Mouse (Mus musculus) bone marrow, adult 2 months (tissue): ENCODE measurements at regions not wholly inside any gene's neighbourhood (a gene's known extent, or its start where the extent isn't known, plus 50 kb on each side); places are given as distances from the start of the nearest gene placed in this dataset.

ENCODE experiments used
- H3K27ac ChIP-seq: fragments of 200-500 bp; 2 replicates; pipeline ENCODE4 v1.5.1; 2012; ENCODE audit warnings: low read depth, mild to moderate bottlenecking, control low read depth, inconsistent platforms, low read length; ENCODE audit not compliant: control insufficient read depth, poor library complexity, insufficient read depth
- H3K4me1 ChIP-seq: fragments of 200-500 bp; 2 replicates; pipeline ENCODE4 v1.6.1; 2011; ENCODE audit warnings: low read length; ENCODE audit not compliant: control insufficient read depth, insufficient read depth
- H3K4me3 ChIP-seq: fragments of 200-500 bp; replicated peaks from 2 replicates; pipeline ENCODE3; 2011; ENCODE audit warnings: mild to moderate bottlenecking, low read depth, low read length, control low read depth; ENCODE audit not compliant: control insufficient read depth
- CTCF ChIP-seq: fragments of 200-500 bp; IDR thresholded peaks from 2 replicates; pipeline ENCODE4 v1.5.1; 2011; ENCODE audit warnings: low read length, control low read depth; ENCODE audit not compliant: control insufficient read depth, insufficient read depth
- POLR2A ChIP-seq: fragments of 200-500 bp; IDR thresholded peaks from 2 replicates; pipeline ENCODE4 v1.6.1; 2011; ENCODE audit warnings: low read depth, mild to moderate bottlenecking, control low read depth, low read length, borderline replicate concordance; ENCODE audit not compliant: control insufficient read depth
- WGBS: fragments of 180-500 bp; shearing (Covaris S2); methylation state at CpG from one replicate; pipeline ENCODE4 v1.1.7; 2018; 5-methylcytosine and 5-hydroxymethylcytosine counted together

DNA sequence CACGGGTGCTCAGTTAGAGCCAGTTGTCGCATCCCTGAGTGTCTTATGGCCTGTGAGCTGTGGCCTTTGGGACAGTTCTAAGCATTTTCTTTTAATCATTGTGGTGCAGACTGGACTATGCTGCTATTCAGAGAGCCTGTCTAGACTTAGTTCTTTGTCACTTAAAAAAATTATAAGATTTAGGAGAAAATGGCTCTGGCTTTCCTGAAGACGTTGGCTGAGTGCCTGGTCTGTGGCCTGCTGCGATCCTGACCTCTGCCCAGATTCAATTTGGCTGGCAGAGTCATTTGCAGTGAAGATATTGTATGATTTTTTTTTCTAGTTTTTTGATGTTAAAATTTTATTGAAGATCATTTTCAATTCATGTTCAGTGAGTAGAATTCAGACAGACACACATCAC is 322.0 kb downstream of the 1810013L24Rik start:
- Histone ChIP-seq H3K4me1 (no peaks in the 10 kb centered on the region), H3K4me3 (no peak overlapping the region), H3K27ac (no peak overlapping the region)
- WGBS = 69% methylated on average over 4 of the region's 4 CpGs
- no peak for TF ChIP-seq POLR2A
- TF ChIP-seq CTCF = no peak

DNA sequence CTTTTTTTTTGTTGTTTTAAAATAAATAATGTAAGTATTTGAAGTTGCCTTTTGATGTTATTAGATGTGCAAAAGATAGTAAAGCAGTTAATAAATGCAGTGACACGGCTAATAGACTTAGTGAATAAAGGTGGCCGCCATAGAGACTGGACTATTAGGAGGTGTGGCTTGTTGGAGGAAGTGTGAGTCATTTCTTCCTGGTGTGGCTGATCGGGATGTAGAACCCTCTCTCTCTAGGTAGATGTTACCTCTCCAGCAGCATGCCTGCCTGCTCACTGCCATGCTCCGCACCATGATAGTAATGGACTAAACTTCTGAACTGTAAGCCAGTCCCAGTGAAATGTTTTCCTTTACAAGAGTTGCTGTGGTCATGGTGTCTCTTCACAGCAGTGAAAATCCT is 323.6 kb downstream of the 1810013L24Rik start:
- Histone ChIP-seq H3K4me1 (no peaks in the 10 kb centered on the region), H3K4me3 (no peak overlapping the region), H3K27ac (no peak overlapping the region)
- no peak for TF ChIP-seq CTCF
- TF ChIP-seq POLR2A = no peak
- 68% methylated on average over 4 of the region's 4 CpGs for WGBS

DNA sequence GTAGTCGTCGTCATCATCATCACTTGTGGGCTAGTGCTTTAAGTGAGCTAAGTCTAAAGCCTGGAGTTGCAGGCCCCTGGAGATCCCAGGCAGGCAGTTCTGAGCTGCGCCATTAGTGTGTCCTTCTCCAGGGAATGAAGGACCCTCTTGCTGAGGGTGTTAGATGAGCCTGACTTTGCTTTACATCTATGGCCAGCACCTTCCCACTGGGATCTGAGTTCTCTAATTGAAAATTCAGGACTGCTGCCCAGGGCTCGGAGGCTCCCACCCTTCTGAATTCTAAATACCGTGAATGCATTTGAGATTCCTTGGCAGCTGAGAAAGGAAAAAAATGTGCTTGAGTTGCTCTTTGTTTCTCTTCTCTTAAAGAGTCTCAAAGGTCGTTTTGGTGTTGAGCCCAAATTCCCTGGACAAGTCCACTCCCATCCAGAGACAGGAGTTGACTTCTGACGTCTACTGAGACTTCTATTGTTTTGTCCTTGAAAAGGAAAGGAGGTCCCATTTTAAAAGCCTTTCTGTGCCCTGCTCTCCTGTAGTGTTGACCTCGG is 335.9 kb downstream of the 1810013L24Rik start:
- H3K27ac ChIP-seq = no peak overlapping the region
- 67% methylated on average over 8 of the region's 8 CpGs for WGBS
- no peak overlapping the region for H3K4me3 ChIP-seq
- TF ChIP-seq POLR2A (no peak), CTCF (no peak)
- no peaks in the 10 kb centered on the region for H3K4me1 ChIP-seq

DNA sequence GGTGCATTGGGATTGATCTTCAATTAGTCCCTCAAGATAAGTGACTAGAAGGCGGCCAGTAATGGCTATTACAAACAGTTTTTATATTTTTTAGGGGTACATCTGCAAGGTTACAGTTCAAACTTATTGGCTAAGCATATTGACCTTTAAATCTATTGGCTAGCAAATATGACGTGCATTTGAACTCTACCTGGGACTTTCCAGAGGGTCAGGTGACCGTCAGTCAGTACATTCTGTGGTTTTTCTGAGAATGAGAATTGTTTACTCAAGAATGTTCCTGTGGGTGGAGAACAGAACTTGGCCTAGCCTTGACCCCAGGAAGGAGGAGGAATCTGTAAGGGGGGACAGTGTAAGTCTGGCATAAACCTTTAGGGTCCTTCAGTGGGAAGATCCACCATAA is 346.5 kb downstream of the 1810013L24Rik start:
- Histone ChIP-seq H3K27ac (no peak overlapping the region), H3K4me1 (no peaks in the 10 kb centered on the region), H3K4me3 (no peak overlapping the region)
- TF ChIP-seq POLR2A (no peak), CTCF (no peak)
- 52% methylated on average over 3 of the region's 3 CpGs for WGBS

DNA sequence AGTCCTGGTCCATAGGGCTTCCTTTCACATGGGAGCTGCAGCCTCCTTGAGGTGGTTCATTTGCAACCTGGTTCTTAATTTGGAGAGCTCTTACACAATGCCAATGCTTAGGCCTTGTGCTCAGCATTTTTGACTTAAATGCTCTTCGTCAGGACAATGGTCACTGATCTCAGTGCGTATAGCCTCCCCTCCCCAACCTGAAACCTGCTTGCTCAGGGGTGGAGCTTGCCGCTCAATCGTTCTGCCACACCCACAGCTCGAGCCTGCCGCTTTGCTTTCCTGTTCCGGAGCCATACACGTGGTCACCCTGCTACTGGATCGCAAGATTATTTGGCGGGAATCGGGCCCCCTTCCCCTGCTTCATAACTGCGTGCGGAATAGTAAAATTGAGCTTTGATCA is 365.9 kb downstream of the 1810013L24Rik start:
- Histone ChIP-seq H3K4me1 (no peaks in the 10 kb centered on the region), H3K4me3 (no peak overlapping the region), H3K27ac (no peak overlapping the region)
- WGBS = 39% methylated on average over 13 of the region's 13 CpGs
- no peak for TF ChIP-seq POLR2A
- no peak for TF ChIP-seq CTCF

DNA sequence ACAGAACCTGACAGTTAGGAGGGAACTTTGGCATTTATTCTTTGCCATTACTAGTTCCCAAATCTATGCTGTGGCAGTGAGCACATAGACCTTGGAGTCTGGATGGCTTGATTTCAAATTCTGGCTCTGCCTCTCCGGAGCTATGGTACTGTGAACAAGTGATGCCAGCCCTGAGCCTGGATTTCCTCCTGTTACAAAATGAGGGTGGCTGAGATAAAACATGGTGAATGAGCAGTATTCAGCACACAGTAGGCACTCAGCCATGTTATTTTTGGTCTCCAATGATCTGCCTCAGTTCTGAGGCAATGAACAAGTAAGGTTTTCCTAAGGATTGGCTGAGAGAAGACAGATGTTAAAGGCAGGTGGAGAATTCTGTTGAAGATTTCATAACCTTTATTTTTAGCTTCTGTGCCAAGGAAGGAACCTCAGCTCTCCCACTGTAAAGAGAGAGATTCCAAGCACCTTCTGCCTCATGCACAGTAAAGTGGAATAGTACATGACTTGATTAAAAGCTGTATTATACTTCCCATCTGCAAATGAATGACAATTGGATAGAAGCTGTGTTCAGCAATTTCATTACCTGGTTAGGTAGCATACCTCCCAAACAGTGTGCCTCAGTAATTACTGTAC is 369.1 kb downstream of the 1810013L24Rik start:
- H3K4me1 ChIP-seq = no peaks in the 10 kb centered on the region
- no peak overlapping the region for H3K27ac ChIP-seq
- 78% methylated on average over 1 of the region's 1 CpGs for WGBS
- TF ChIP-seq CTCF = no peak
- TF ChIP-seq POLR2A = no peak
- no peak overlapping the region for H3K4me3 ChIP-seq

DNA sequence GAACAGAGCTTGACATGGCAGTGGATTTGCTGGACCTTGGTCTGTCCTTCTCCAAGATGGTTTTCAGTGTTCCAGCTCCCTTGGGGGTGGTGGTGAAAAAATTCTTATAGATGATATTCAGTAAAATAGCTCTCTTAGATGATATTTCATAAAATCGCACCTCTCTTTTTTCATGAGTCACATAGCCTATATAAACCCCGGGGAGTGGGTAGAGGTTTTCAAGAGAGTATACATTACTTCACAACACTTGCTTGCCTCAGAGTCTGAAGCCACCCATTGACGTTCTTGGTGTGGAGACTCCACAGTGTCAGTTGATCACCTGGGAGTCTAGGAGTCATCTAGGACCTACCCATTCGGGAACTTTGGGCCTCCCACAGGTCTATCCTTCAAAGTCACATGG is 378.7 kb downstream of the 1810013L24Rik start:
- no peak overlapping the region for H3K27ac ChIP-seq
- H3K4me3 ChIP-seq = no peak overlapping the region
- TF ChIP-seq POLR2A (no peak), CTCF (no peak)
- H3K4me1 ChIP-seq = no peaks in the 10 kb centered on the region
- WGBS = 73% methylated on average over 4 of the region's 4 CpGs

DNA sequence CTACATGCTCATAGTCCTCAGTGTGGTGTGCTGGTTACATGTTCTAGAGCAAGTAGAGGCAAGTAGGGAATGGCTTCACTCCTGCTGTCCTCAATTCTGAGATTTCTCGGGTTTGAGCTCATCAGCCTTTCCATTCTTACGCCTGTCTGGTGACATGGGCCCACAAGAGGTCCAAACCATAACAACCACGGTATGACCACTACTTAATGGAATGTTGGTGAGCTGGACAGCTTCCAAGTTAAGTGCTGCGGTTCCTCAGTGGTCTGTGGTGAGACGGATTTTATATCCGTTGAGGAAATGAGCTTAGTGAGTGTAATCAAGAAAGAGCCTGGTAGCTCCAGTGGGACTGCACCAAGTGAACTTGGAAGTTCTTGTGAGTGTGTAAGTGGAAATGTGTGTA is 381.6 kb downstream of the 1810013L24Rik start:
- Histone ChIP-seq H3K4me3 (no peak overlapping the region), H3K27ac (no peak overlapping the region), H3K4me1 (no peaks in the 10 kb centered on the region)
- TF ChIP-seq CTCF (no peak), POLR2A (no peak)
- 57% methylated on average over 6 of the region's 6 CpGs for WGBS

DNA sequence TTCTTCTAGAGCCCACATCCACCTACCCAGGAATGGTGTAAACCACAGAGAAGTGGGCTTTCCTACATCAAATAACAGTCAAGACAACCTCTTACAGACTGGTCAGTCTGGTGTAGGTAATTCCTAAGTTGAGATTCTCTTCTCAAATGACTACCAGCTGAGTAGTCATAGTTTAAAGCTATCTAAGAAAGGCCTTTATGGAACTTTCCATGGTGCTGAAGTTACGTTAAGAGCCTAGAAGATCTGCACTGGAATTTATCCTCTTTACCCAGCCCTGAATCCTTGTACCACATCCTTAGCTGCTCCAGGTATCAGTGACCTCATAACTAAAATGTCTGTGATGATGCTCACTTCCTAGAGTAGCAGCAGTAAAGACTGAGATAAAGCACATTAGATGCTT is 385.2 kb downstream of the 1810013L24Rik start:
- H3K4me3 ChIP-seq = no peak overlapping the region
- no peak overlapping the region for H3K27ac ChIP-seq
- no peak for TF ChIP-seq POLR2A
- TF ChIP-seq CTCF = no peak
- H3K4me1 ChIP-seq = no peaks in the 10 kb centered on the region
- WGBS = 63% methylated on average over 1 of the region's 1 CpGs
